Mouse (Mus musculus) regulatory T cell (primary cell): ENCODE results near the gene Zfp668.
"Not testable (repeated sequence)": the region's sequence is repeated elsewhere in the genome, so short reads cannot be mapped to it uniquely, and the experiment has no call there.

Experiments used
- in situ Hi-C: fragments of 300-600 bp; cut with MboI, MseI; formaldehyde crosslinking; loops from one replicate; pipeline ENCODE4 v1.15.1; 2025; ENCODE audit warnings: high pct_unique_total_duplicates

The Zfp668 gene

DNA sequence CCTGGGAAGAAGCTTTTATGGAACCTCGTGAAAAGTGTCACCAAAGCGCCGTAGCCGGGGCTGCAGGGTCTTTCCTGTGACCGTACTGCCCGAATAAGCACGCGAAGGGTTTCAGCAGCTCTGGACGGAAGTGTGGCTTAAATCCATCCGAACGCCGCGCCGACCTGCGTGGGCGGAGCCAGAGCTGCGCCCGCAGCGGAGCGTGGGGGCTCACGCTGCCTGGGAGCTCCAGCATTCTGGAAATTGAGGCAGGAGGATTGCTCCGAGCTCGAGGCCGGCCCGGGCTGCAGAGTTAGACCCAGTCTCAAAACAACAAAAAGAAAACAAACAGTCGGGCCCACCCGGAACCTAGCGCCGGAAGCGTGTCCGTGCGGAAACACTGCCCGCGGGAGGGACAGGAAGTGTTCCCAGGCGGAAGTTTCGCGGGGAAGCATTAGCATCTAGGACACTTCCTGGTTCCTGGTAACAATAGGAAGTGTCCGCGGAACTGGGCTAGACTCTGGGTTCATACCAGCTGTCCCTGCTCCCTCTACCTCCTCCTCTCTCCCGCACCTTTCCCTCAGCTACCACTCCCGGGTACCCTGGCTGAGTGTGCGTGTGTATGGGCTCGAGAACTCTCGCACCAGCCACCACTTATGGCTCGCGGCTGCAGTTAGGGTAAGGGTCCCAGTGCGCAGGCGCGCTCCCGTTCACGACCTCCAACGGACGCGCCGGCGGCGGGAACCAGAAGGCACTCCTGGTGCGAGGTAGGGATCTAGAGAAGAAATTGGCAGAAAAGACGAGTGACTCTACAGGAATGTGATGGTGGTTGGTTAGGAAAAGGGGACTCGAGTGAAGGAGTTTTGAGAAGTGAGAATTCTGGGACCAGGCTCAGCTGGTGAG lies at the start of gene Zfp668:
Gene Zfp668 (minus strand): TSS at position 362 of the 882 bp plus-strand sequence.
- in situ Hi-C loops, result no loop called here

DNA sequence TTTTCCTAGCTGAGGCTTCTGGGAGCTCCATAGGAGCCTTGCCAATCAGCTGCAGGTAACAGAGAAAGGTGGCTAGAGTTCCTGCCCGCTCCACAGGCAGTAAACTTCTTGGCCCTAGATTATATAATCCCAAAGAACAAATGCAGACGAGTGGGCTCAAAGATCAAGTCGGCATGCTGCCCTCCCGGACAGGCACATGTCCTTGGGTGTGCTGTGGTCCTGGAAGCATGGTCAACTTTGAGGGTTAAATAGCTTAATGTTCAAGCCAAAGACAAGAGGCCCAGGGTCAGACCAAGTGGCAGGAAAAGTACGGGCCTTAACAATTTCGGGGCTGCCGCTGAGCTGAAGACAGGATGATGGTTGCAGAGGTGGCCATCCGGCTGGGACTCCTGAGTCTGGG lies 49.4 kb upstream of the Zfp668 start:
- in situ Hi-C loops, result no loop called here

DNA sequence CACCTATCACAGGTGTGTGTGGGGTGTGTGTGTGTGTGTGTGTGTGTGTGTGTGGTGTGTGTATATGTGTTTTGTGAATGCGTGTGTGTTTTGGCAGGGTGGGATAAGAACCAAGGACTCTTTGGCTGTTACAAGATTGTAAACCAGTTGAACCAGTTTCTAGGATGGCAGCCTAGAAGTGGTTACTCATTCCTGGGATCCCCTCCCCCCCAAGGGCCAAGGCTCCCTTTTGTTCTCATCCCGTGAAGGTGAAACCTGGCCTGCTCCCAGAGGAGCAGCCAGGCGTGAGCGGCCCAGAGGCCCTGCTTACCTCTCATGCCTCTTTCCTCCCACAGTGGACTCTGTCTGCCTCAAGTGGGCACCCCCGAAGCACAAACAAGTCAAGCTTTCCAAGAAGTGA lies 48.6 kb upstream of the Zfp668 start:
- in situ Hi-C loops, result no loop called here

DNA sequence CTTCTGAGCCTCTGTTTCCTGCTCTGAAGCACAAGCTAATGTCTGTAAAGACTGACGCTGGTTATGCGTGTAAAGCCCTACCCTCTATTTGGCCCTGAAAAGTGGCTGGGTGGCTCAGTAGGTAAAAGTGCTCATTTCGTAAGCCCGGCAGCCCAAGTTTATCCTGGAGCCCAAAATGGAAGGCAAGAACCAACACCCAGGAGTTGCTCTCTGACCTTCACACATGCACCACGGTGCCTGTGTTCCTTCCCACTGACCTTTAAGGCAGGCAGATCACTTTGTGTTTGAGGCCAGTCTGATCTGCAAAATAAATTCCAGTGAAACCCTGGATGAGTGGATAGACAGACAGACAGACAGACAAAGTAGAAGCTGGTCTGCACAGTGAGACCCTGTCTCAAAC lies 47.1 kb upstream of the Zfp668 start:
- in situ Hi-C loops, result no loop called here

DNA sequence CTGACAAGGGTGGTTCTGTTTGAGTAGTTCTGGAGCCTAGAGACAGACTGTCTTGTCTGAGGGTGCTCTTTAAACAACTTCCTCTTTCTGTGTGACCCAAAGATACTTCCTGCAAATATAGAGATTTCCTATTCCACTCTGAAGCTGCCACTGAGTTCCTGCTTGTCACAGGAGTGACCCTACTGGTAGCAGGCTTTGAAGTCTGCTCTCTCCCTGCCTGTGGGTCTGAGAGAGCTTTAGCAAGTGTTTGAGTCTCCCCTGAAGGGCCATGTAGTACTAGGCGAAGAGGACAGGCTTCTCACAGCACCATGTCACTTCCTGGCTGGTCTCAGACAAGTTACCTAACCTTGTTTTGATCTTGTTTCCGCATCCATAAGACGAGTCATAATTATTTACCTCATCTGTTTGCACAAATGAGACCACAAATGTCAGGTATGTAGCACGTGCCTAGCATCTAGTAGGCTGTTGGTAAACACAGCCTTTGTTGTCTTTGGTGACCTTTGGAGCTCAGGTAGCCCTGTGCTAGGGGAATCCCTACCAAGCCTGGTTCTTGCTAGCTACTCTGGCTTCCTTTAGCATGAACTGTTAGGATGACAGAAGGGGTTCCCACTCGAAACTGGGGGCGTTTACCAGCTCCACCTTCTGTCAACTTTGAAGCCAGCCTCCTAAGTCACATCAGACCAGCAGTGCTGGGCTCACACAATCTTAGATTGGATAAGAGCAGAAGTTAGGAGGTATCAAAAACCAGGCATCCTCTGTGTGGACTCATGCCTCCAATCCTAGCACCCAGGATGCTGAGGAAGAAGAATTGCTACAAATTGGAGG lies 46.0 kb upstream of the Zfp668 start:
- in situ Hi-C loops, result no loop called here

DNA sequence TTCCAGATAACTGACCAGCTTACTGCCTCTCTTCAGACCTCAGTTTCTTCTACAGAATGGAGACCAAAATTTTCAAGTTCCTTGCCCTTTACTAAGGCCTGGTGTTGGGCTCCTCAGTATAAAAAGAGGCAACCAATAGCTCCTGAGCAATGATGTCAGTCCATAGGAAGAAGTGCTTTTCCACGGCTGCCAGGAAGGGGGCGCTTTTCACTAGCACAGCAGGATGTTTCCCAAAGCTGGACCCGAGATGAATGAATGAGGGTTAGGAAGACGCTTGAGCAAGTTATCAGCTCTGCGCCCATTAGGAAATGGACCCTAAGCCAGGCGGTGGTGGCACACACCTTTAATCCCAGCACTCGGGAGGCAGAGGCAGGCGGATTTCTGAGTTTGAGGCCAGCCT lies 44.9 kb upstream of the Zfp668 start:
- in situ Hi-C loops, result no loop called here

DNA sequence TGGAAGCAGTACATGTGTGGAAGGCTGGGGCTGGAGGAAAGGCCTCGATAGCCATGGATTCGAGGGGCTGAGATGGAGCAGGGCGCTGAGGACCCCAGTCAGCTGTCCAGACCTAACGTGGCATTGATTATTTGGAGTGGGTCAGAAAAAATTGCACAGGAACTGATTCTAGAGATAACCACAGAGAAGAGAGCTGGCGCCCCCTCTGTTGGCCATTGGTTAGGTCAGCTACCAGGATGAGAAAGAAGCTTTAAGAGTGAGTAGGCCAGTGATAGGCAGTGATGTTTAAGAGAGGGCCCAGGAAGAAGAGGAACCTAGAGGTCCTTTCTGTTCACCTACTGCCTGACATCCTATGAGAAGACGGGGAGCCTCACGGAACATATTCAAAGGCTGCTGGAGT lies 42.7 kb upstream of the Zfp668 start:
- in situ Hi-C loops, result no loop called here

DNA sequence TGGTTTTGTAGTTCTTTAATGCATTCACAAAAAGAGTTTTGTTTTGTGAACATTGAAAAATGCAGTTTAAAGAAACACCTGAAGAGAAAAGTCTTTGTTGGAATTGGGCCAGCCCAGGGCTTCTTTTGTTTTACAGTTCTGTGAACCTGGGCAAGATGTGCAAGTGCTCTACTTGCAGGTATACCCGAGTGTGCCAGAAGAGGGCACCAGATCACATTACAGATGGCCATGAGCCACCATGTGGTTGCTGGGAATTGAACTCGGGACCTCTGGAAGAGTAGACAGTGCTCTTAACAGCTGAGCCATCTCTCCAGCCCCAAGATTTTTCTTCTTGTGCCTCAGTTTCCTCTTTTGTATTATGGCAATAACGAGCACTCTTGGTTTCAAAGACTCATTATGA lies 41.6 kb upstream of the Zfp668 start:
- in situ Hi-C loops, result no loop called here

DNA sequence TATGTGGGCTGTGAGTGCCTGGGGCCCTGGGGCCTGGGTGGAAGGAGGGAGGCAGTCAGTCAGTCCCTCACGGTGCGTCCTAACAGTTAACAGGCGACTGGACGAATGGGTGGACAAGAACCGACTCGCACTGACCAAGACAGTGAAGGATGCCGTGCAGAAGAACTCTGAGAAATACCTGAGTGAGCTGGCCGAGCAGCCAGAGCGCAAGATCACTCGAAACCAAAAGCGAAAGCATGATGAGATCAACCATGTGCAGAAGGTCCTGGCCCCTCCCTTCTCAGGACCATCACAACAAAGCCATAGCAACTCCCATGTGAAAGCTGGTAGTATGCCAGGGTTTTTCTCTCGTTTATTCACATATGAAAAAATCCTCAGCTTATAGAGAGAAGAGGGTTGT lies 38.7 kb upstream of the Zfp668 start:
- in situ Hi-C loops, result no loop called here

DNA sequence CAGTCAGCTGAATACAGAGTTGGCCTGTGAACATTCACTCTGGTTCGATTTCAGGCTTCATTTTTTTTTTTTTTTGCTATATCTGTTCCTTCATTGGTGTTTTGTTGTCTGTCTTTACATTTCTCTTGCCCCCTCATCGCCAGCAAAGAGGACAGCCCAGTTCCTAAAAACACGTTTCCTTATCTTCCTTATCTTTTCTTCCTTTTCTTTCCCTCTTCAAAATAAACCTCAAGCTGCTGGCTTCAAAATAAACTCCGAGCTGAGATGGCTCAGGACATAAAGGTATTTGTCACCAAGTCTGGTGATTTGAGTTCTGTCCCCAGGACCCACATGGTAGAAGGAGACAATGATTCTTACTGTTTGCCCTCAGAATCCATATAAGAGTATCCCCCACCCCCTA lies 36.3 kb upstream of the Zfp668 start:
- in situ Hi-C loops, result no loop called here

DNA sequence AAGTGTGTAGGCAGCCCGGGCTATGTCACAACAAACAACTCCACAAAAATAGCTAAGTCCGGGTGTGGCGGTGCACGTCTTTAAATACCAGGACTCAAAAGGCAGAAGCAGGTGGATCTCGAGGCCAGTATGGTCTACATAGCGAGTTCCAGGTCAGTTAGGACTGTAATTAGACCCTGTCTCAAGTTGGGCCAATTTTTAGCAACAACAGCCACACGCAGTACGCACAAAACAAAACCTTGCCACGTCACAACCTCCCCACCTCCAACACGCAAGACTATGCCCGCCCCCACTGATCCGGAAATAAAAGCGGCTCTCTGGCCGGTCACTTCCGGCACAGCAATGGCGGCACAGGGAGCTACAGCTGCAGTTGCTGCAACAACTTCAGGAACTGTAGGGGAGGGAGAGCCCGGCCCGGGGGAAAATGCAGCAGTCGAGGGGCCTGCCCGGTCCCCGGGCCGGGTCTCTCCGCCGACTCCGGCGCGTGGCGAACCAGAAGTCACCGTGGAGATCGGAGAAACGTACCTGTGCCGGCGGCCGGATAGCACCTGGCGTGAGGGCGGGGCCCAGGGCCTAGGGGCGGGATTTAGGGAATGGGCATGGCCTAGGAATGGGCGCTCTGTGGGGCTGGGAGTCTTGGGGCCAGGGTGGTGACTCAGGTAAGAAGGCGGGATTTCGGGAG lies 35.7 kb upstream of the Zfp668 start, which contains the start of gene Kat8:
Gene Kat8 (plus strand): TSS at position 327 of the 682 bp plus-strand sequence.
- in situ Hi-C loops, result no loop called here

DNA sequence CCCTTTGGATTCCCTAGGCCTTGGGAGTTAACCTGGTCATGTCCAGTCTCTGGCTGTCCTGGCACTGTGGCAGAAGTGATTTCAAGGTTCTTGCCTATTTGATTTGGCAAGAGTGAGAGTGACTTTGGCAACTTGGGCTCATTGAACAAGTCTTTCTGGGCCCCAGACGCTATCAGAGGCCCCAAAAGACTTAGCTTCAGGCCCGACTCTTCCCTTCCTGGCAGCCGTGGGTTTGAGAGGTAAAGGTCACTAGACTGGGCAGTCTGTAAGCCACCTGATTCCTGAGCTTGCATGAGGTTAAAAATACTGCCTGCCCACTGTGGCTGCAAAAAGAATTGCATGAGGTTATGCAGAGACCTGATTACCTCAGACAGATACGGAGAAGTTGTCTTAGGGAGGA lies 32.0 kb upstream of the Zfp668 start:
- in situ Hi-C loops, result no loop called here

DNA sequence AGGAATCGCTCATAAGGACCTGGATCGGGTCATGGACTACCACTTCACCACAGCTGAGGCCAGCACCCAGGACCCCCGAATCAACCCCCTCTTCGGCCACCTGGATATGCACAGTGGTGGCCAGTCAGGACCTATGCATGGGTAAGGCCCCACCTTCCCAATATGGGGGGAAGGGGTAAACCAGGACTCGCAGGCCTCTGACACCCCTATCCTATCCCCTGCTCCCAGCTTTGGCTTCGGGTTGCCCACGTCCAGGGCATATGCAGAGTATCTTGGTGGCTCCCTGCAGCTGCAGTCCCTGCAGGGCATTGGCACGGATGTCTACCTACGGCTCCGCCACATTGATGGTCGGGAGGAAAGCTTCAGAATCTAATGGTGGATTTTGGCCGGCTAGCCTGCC lies 31.3 kb upstream of the Zfp668 start:
- in situ Hi-C loops, result no loop called here

DNA sequence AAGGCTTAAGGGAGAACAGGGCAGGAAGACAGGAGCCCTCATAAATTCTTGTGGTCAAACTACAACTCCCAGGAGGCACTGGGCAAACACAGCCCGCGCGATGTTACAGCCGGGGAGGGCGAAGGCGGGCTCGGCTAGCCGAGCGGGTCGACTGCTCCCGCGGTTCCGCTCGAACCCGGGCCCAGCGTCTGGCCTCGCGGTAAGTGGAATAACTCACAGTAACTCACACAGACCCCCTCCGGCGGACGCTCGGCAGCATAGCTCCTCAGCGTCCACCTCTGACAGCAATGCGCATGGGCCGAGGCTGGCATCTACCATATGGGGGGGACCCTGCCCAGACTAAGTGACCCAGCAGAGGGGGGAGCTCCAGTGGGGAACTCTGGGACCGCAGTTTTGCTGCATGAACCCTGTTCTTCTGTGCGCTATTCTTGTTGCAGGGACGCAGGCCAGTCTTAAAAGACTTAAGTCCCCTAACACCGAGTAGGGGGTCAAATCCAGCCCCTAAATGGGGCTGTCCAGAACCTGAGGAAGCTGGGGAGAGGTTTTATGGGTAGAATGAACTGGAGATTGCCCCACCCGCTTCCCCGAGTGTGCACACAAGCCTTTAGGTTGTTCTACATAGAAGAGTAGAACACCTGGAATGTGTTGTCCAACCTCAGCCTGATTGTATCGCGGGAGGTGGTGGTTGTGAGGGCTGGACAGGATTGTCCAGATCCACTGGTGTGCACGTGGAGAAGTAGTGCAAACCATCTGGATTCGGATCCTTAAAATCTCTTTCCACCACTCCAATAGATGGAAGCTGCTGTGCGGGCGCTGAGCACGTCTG lies 27.6 kb upstream of the Zfp668 start, which contains the start of gene Bckdk:
Gene Bckdk (plus strand): TSS at position 112 of the 826 bp plus-strand sequence.
- in situ Hi-C loops, result no loop called here

DNA sequence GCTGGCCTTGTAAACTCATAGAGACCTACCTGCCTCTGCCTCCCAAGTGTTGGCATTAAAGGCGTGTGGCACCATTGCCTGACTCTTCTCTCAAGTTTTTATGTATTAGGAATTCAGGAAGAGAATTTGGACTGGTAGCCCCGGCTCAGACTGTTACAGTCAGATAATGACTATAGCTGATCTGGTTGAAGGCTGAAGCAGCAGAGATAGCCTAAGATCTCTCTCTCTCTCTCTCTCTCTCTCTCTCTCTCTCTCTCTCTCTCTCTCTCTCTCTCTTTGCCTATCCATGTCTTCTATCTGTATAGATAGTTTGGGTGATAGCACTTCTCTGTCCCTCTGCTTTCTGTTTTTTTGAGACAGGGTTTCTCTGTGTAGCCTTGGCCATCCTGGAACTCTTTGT lies 25.1 kb upstream of the Zfp668 start:
- in situ Hi-C loops, result no loop called here

DNA sequence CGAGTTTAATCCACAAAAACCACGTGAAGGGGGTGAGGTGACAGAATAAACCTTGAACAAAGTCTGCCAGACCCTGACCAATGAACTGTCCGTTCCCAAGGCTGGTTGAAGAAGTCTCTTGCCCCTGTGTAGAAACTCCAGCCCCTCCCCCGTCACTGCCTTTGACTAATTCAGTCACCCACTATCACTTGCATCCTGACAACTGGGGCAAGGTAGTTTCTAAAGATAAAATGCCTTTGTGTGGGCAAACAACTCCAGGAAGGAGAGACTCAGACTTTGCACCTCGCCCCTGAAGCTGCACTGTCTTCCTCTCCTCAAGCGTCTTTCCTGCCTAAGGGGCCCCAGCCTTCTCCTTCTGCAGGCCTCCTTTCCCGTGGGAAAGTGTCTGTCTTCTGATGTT lies 23.4 kb upstream of the Zfp668 start:
- in situ Hi-C loops, result no loop called here

DNA sequence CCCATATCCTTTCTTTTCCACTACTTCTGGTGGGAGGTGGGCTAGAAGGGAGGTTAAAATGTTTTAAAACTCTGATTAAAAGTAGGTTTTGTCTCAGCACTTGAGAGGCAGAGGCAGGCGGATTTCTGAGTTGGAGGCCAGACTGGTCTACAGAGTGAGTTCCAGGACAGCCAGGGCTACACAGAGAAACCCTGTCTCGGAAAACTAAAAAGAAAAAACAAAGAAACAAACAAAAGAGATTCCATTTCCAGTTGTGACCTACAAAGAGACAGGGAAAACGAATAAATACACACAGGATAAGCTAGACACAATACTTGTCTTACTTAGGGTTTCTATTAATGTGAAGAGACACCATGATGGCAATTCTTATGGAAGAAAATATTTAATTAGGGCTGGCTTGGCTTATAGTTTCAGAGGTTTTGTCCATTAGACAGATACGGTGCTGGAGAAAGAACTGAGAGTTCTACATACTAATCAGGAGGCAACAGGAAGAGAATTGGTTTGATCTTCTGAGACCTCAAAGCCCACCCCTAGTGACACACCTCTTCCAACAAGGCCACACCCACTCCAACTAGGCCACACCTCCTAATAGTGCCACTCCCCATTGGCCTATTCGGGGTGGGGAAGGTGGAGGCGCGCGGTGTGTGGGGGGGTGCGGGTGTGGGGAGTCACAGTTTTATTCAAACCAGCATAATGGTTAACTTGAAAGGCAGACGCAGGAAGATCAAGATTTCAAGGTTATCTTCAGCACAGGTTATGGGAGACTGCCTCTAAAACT lies 21.7 kb upstream of the Zfp668 start:
- in situ Hi-C loops, result no loop called here

DNA sequence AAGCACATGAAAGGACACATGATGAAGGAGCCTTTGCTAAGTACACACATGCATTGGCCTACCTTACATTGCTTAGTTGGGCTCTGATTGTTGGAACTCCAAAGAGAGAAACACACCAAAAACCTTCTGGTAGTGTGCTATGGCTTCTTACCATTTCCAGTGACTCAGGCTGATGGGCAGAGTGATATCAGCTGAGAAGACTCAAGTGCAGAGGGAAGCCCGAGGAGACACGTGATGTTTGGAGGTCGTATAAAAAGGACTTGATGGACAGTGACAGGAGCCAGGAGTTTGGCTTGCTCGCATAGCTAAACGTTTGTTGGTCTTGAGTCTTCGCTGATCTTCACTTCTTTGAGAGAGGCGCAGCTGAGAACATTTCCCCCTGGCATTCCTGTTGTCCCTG lies 20.9 kb upstream of the Zfp668 start:
- in situ Hi-C loops, result no loop called here

DNA sequence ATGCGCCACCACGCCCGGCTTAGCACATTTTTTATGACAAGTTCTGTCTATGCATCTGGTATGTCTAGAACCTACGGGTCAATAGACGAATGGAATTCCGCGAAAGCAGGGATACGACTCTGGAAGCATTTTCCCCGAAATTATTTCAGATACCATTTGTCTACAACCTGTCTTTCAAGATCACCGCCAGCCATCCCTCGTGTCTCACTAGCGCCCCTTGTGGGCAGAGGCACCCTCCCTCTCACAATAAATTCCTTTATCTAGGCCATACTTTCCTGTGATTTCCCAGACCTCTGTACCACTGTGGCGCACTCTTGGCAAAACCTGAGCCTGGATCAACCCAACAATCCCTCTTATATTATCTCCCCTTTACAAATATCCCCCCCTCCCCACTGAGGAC lies 19.8 kb upstream of the Zfp668 start:
- in situ Hi-C loops, result no loop called here

DNA sequence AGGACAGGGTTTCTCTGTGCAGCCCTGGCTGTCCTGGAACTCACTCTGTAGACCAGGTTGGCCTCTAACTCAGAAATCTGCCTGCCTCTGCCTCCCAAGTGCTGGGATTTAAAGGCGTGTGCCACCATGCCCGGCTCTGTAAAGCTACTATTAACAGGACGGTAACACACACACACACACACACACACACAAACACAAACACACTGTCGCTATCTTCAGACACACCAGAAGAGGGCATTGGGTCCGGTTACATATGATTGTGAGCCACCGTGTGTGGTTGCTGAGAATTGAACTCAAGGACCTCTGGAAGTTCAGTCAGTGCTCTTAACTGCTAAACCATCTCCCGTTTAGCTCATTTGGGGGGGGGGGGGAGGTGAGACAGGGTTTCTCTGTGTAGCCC lies 19.3 kb upstream of the Zfp668 start:
- in situ Hi-C loops, result not testable (repeated sequence)
